Mouse (Mus musculus) MEL-GATA-1-ER (cell line): ENCODE results near the gene Cyp2a4.
"Not testable (repeated sequence)": the region's sequence is repeated elsewhere in the genome, so short reads cannot be mapped to it uniquely, and the experiment has no call there.

Experiments
- DNase-seq: peaks from one replicate; pipeline ENCODE4 v3.0.0-alpha.2; 2012; ENCODE audit warnings: low read depth; ENCODE audit errors: extremely low read depth

Cyp2a4 gene

DNA sequence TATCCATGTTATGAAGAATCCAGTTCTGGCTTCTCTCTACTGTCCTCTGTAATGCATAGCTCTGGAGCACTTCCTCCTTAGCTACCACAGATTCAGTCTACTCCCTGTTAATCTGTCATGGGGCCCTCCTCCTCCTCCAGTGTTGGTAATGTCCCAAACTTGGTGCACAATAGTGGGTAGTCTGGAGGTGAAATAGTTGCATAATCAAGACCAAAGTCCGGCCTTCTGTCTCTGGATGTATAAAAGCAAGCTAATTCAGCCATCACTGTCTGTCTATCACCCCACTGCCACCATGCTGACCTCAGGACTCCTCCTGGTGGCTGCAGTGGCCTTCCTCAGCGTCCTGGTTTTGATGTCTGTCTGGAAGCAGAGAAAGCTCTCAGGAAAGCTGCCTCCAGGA, at the start of gene Cyp2a4:
Cyp2a4 (plus strand) TSS at position 244 of the 400 bp plus-strand sequence.
- DNase-seq, result not testable (repeated sequence)

- DNase-seq, result not testable (repeated sequence)
Measured at GRCm38 (mm10) chr7:26260034-26260433, 46.9 kb upstream of the Cyp2a4 start, which contains the start of gene Vmn1r184. Gene Vmn1r184, plus strand, starts transcription at chr7:26260334.

DNA sequence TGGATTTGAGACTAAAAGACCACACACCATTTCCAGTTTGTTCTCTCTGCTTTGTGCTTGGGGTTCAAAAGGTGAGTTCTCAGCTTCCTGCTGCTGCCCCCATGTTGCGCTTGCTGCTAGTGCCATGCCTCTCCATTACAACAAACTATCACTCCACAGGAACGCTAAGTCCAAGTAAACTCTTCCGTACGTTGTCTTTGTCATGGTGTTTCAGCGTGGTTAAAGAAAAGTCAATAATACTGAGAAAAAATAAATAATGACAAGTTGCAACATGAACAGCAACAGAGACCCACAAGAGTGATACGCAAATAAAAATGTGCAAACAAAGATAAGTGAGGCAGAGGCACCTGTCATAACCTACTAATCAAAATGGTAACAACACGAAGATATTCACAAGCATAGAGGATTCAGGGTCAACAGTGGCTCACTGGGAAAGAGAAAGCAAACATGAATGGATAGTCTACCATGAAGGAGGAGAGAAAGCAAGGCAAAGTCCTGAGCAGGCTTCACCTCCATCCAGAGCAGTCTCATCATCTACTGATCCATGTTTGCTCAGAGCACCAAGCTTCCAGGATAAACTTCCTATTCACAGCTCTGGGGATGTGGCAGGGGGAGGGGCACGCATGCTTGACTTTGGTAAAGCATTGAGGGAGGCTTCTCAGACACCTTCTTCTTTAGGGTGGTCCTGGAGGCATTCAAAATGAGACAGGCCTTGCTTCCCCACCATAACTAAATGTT, 3.4 kb upstream of the Cyp2a4 start:
- DNase-seq, result not testable (repeated sequence)

GRCm38 (mm10) chr7:26311786-26312185, 4.8 kb downstream of the Cyp2a4 start:
- DNase-seq, result not testable (repeated sequence)

GRCm38 (mm10) chr7:26315194-26315593, 8.2 kb downstream of the Cyp2a4 start:
- not testable (repeated sequence) for DNase-seq

DNA sequence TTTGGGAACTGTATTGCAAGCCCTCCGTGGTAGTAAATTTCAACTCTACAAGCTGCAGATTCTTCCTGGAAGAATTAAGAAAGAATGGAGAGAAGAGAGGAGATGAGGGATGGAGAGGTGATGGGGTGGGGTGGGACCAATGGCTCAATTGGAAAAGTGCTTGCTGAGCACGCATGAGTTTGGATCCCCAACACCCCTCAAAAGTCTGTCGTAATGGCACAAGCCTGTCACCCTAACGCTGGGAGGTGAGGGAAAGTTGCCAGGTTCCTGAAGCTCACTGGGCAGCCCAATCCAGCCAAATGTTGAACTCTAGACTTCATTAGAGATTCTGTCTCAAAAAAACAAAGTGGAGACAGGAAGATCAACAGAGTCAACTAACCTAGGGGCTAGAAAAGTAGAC, 8.8 kb downstream of the Cyp2a4 start:
- not testable (repeated sequence) for DNase-seq

- not testable (repeated sequence) for DNase-seq
Measured at GRCm38 (mm10) chr7:26320361-26320760, 13.4 kb downstream of the Cyp2a4 start.

GRCm38 (mm10) chr7:26350177-26350576, 43.2 kb downstream of the Cyp2a4 start:
- not testable (repeated sequence) for DNase-seq

- not testable (repeated sequence) for DNase-seq
Measured at GRCm38 (mm10) chr7:26352258-26352657, 45.3 kb downstream of the Cyp2a4 start.

GRCm38 (mm10) chr7:26356719-26357118, 49.8 kb downstream of the Cyp2a4 start:
- DNase-seq, result not testable (repeated sequence)
